Mouse (Mus musculus) liver, adult 2 months (tissue): ENCODE results near the gene Trank1.

Source experiments
- CTCF ChIP-seq: fragments of 200-500 bp; IDR thresholded peaks from 2 replicates; pipeline ENCODE4 v1.5.1; 2011; ENCODE audit warnings: low read depth, low read length, control low read depth
- POLR2A ChIP-seq: fragments of 200-500 bp; IDR thresholded peaks from 2 replicates; pipeline ENCODE4 v1.6.1; 2011; ENCODE audit warnings: low read length, control low read depth; ENCODE audit not compliant: insufficient read depth; ENCODE audit errors: extremely low read depth

- no peak for TF ChIP-seq CTCF
- peak; percentile 48; the same call in 1 of the 2 replicates for TF ChIP-seq POLR2A
Measured at GRCm38 (mm10) chr9:111441151-111441550, 129.6 kb downstream of the Trank1 start.
